Mouse (Mus musculus): ENCODE results near the gene Sdccag8. TPM values are rescaled to one million over a fixed set of nuclear protein-coding genes. Genes with fewer than 3 reads are reported as not detected.

Sdccag8 gene
- polyA plus RNA-seq, 1 experiment from 2014 or later: 25.2 TPM

GRCm38 (mm10) chr1:177004041-177004741 is 189.7 kb downstream of the Sdccag8 start:
- no peak for DNase-seq (ENCODE audit: low spot score)
- H3K9ac ChIP-seq: no peak overlapping the region
- H3K4me3 ChIP-seq (replicated peaks; ENCODE audit: low read length): no peak overlapping the region
- H3K27ac ChIP-seq: peak overlapping the region; percentile 28; the same call in 1 of the 2 replicates
- H3K9me3 ChIP-seq (ENCODE audit: control insufficient read depth, low read length): no peaks in the 10 kb centered on the region
- peaks cover 10% of the 10 kb centered on the region for H3K4me1 ChIP-seq (replicated peaks; ENCODE audit: control insufficient read depth, insufficient read depth, low read length)
- ATAC-seq (ENCODE audit: low FRiP score): peak; percentile 51; the same call in 1 of the 2 replicates
- no peaks in the 10 kb centered on the region for H3K36me3 ChIP-seq (replicated peaks; ENCODE audit: control insufficient read depth, insufficient read depth)
- H3K27me3 ChIP-seq (ENCODE audit: control insufficient read depth, insufficient read depth, low read length): no peaks in the 10 kb centered on the region
- H3K4me2 ChIP-seq (replicated peaks): no peak overlapping the region
- WGBS: 56% methylated on average over 4 of the region's 4 CpGs

DNA sequence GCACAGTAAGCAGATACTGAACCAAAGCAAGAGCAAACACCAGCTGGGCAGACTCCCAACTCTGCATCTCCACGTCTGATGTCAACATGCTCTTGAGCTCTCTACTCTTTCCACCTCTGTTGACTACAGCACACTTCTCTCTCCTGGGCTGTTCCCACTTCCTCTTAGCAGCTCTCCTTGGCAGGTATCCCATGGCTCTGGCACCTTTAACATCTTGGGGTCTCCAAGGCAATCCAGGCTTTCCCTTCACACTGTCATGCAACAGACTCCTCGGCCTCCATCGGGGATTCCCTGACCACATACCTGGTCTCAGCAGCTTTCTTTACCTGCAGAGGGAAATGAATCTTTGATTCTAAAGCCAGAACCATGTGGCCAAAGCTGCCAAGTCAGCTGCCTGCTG is 192.9 kb downstream of the Sdccag8 start:
- Histone ChIP-seq H3K27me3 (ENCODE audit: control insufficient read depth, insufficient read depth, low read length) (no peaks in the 10 kb centered on the region), H3K4me2 (replicated peaks) (no peak overlapping the region), H3K36me3 (replicated peaks; ENCODE audit: control insufficient read depth, insufficient read depth) (no peaks in the 10 kb centered on the region), H3K9ac (no peak overlapping the region), H3K4me1 (replicated peaks; ENCODE audit: control insufficient read depth, insufficient read depth, low read length) (peaks cover 21% of the 10 kb centered on the region), H3K4me3 (replicated peaks; ENCODE audit: low read length) (no peak overlapping the region), H3K9me3 (ENCODE audit: control insufficient read depth, low read length) (no peaks in the 10 kb centered on the region), H3K27ac (no peak overlapping the region)
- ATAC-seq (ENCODE audit: low FRiP score) (no peak), DNase-seq (ENCODE audit: low spot score) (no peak)
- WGBS: 88% methylated on average over 3 of the region's 3 CpGs

GRCm38 (mm10) chr1:177008777-177009176 is 194.3 kb downstream of the Sdccag8 start:
- Histone ChIP-seq H3K36me3 (replicated peaks; ENCODE audit: control insufficient read depth, insufficient read depth) (no peaks in the 10 kb centered on the region), H3K9ac (no peak overlapping the region), H3K4me1 (replicated peaks; ENCODE audit: control insufficient read depth, insufficient read depth, low read length) (peaks cover 21% of the 10 kb centered on the region), H3K4me3 (replicated peaks; ENCODE audit: low read length) (no peak overlapping the region), H3K27ac (no peak overlapping the region), H3K27me3 (ENCODE audit: control insufficient read depth, insufficient read depth, low read length) (no peaks in the 10 kb centered on the region), H3K9me3 (ENCODE audit: control insufficient read depth, low read length) (no peaks in the 10 kb centered on the region), H3K4me2 (replicated peaks) (no peak overlapping the region)
- 93% methylated on average over 1 of the region's 1 CpGs for whole genome bisulfite sequencing
- no peak for DNase-seq (ENCODE audit: low spot score)
- no peak for ATAC-seq (ENCODE audit: low FRiP score)

DNA sequence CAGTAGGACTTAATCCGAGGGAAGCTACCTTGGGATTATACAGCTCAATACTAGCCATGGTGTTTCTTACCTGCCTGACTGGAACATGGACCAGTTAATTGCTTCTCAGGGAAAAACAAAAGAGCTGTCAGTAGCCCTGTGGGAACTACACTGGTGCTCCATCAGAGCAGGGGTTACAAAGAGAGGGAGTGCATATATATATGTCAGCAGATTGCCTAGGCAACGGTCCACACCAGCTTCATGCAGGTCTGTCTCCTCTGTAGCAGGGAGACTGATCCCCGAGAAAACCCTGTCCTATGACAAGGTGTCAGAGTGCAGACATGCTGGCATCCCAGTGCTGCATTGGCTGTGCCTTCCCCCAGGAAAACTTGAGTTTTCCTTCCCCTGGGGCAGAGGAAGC is 195.6 kb downstream of the Sdccag8 start:
- 0 out of 2 replicates have a peak overlapping the region, but pooled peaks have one; percentile 55 for H3K27ac ChIP-seq
- DNase-seq (ENCODE audit: low spot score): no peak

DNA sequence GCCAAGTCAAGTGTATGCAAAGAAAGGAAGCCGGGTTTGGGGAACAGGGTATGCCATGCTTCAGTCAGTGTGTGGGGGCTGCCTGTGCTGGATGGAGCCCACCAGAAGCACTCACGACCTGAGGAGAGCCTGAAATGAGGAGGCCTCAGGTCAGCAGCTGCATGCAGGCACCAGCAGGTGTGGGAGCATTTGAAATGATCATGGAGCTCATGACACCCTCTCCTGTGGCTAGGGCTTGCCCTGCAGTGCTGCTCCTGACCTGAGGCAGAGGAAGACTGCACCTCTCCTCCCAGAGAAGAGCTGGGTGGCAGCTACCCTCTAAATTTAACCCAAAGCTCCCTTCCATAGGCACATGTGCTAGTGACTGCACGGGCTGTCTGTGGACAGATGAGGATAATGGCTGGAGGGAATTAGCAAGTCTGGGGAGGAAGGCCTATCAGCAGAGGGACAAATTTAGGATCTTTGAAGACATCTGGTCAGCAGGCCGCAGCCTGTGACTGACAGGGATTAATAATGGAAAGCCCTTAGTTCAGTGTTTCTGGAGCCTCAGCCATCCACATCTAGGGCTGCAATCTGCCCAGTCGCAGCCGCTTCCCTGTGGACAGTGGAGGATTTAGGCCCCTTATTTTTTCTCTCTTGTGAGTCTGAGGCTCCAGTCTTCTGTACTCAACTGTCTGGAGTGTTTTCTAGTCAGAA is 196.3 kb downstream of the Sdccag8 start:
- ATAC-seq (ENCODE audit: low FRiP score): no peak
- 44% methylated on average over 6 of the region's 6 CpGs for WGBS
- H3K27ac ChIP-seq: peak overlapping the region; percentile 55

More for the DNA sequence above, 195.6 kb downstream of the Sdccag8 start:
- 13% methylated on average over 3 of the region's 3 CpGs for WGBS
- ATAC-seq (ENCODE audit: low FRiP score): no peak
- no peak overlapping the region for H3K9ac ChIP-seq
- H3K27me3 ChIP-seq (ENCODE audit: control insufficient read depth, insufficient read depth, low read length): no peaks in the 10 kb centered on the region
- H3K4me1 ChIP-seq (replicated peaks; ENCODE audit: control insufficient read depth, insufficient read depth, low read length): peaks cover 18% of the 10 kb centered on the region
- no peak overlapping the region for H3K4me3 ChIP-seq (replicated peaks; ENCODE audit: low read length)
- no peaks in the 10 kb centered on the region for H3K9me3 ChIP-seq (ENCODE audit: control insufficient read depth, low read length)
- H3K4me2 ChIP-seq (replicated peaks): no peak overlapping the region
- H3K36me3 ChIP-seq (replicated peaks; ENCODE audit: control insufficient read depth, insufficient read depth): no peaks in the 10 kb centered on the region

DNA sequence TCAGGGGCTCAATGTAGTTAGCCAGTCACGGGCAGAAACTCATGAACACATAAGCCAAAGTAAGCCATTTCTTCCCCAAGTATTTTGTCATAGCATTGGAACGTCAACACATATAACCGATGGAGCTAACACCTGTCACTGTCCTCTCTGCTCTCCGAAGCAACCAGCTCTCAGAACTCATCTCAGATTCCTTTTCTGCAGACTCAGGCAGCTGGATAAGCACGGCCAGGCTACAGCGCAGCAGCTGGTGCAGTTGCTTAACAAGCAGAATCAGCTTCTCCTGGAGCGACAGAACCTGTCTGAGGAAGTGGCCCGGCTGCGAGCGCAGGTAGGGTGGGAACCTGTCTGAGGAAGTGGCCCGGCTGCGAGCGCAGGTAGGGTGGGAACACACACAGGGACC is 197.2 kb downstream of the Sdccag8 start:
- H3K27ac ChIP-seq: no peak overlapping the region; the same call in 1 of the 2 replicates
- no peaks in the 10 kb centered on the region for H3K9me3 ChIP-seq (ENCODE audit: control insufficient read depth, low read length)
- H3K9ac ChIP-seq: no peak overlapping the region

More for the DNA sequence above, 196.3 kb downstream of the Sdccag8 start:
- Histone ChIP-seq H3K9me3 (ENCODE audit: control insufficient read depth, low read length) (no peaks in the 10 kb centered on the region), H3K4me3 (replicated peaks; ENCODE audit: low read length) (no peak overlapping the region), H3K4me2 (replicated peaks) (no peak overlapping the region), H3K9ac (no peak overlapping the region), H3K36me3 (replicated peaks; ENCODE audit: control insufficient read depth, insufficient read depth) (no peaks in the 10 kb centered on the region), H3K4me1 (replicated peaks; ENCODE audit: control insufficient read depth, insufficient read depth, low read length) (peaks cover 21% of the 10 kb centered on the region), H3K27me3 (ENCODE audit: control insufficient read depth, insufficient read depth, low read length) (no peaks in the 10 kb centered on the region)
- DNase-seq (ENCODE audit: low spot score): no peak

GRCm38 (mm10) chr1:177012774-177013173 is 198.3 kb downstream of the Sdccag8 start:
- H3K9ac ChIP-seq: no peak overlapping the region
- H3K4me1 ChIP-seq (replicated peaks; ENCODE audit: control insufficient read depth, insufficient read depth, low read length): peaks cover 21% of the 10 kb centered on the region
- no peaks in the 10 kb centered on the region for H3K36me3 ChIP-seq (replicated peaks; ENCODE audit: control insufficient read depth, insufficient read depth)
- DNase-seq (ENCODE audit: low spot score) (no peak), ATAC-seq (ENCODE audit: low FRiP score) (no peak)
- H3K27me3 ChIP-seq (ENCODE audit: control insufficient read depth, insufficient read depth, low read length): no peaks in the 10 kb centered on the region
- no peaks in the 10 kb centered on the region for H3K9me3 ChIP-seq (ENCODE audit: control insufficient read depth, low read length)
- 30% methylated on average over 3 of the region's 3 CpGs for WGBS
- no peak overlapping the region for H3K4me2 ChIP-seq (replicated peaks)
- H3K4me3 ChIP-seq (replicated peaks; ENCODE audit: low read length): no peak overlapping the region
- no peak overlapping the region for H3K27ac ChIP-seq

More for the DNA sequence above, 197.2 kb downstream of the Sdccag8 start:
- H3K4me2 ChIP-seq (replicated peaks): no peak overlapping the region
- peaks cover 21% of the 10 kb centered on the region for H3K4me1 ChIP-seq (replicated peaks; ENCODE audit: control insufficient read depth, insufficient read depth, low read length)
- H3K4me3 ChIP-seq (replicated peaks; ENCODE audit: low read length): no peak overlapping the region
- H3K27me3 ChIP-seq (ENCODE audit: control insufficient read depth, insufficient read depth, low read length): no peaks in the 10 kb centered on the region
- no peak for ATAC-seq (ENCODE audit: low FRiP score)
- DNase-seq (ENCODE audit: low spot score): no peak
- WGBS: 77% methylated on average over 13 of the region's 13 CpGs
- H3K36me3 ChIP-seq (replicated peaks; ENCODE audit: control insufficient read depth, insufficient read depth): no peaks in the 10 kb centered on the region

DNA sequence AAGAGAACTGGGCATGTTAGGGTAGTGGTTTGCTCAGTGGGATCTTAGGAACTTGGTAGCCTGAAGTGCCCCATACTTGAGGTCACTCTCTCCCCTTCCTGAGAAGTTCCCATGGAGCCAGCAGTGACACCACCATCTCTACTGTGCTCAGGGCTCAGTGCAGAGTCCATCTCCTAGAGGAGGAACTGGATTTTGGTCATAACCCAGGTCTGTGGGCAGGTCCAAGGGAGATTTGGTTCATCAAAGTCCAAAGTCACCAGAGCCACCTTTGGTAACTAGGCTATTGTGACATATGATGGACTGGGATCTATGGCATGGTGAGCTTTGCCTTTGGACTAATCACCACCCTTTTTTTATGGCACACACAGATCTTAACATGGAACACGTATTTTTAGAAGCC is 198.9 kb downstream of the Sdccag8 start:
- WGBS: 90% methylated on average over 1 of the region's 1 CpGs
- H3K4me2 ChIP-seq (replicated peaks): no peak overlapping the region
- no peaks in the 10 kb centered on the region for H3K36me3 ChIP-seq (replicated peaks; ENCODE audit: control insufficient read depth, insufficient read depth)
- H3K4me1 ChIP-seq (replicated peaks; ENCODE audit: control insufficient read depth, insufficient read depth, low read length): peaks cover 21% of the 10 kb centered on the region
- no peak overlapping the region for H3K27ac ChIP-seq
- no peak overlapping the region for H3K4me3 ChIP-seq (replicated peaks; ENCODE audit: low read length)
- no peaks in the 10 kb centered on the region for H3K27me3 ChIP-seq (ENCODE audit: control insufficient read depth, insufficient read depth, low read length)
- no peaks in the 10 kb centered on the region for H3K9me3 ChIP-seq (ENCODE audit: control insufficient read depth, low read length)
- H3K9ac ChIP-seq: no peak overlapping the region
- ATAC-seq (ENCODE audit: low FRiP score): no peak
- no peak for DNase-seq (ENCODE audit: low spot score)

DNA sequence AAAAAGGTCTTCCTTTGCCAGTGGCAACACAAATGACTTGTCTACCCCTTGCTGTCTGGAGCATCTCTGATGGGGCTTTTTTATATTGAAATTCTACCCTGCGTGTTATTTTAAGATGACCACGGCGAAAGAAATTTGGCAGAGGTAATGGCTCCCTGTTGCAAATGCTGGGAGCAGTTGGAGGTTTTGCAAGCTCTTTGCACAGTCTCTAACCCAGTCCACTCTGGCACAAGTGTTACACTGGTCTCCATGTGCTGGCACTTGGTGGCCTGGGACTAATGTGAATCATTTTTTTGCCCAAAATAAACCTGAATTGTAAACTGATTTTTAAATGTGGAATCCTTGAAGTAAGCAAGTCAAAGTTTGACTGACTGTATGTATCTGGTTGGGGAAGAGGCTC is 199.3 kb downstream of the Sdccag8 start:
- Histone ChIP-seq H3K4me2 (replicated peaks) (no peak overlapping the region), H3K27ac (0 out of 2 replicates have a peak overlapping the region, but pooled peaks have one; percentile 49), H3K36me3 (replicated peaks; ENCODE audit: control insufficient read depth, insufficient read depth) (no peaks in the 10 kb centered on the region), H3K27me3 (ENCODE audit: control insufficient read depth, insufficient read depth, low read length) (no peaks in the 10 kb centered on the region), H3K4me1 (replicated peaks; ENCODE audit: control insufficient read depth, insufficient read depth, low read length) (peaks cover 21% of the 10 kb centered on the region), H3K4me3 (replicated peaks; ENCODE audit: low read length) (no peak overlapping the region), H3K9ac (no peak overlapping the region), H3K9me3 (ENCODE audit: control insufficient read depth, low read length) (no peaks in the 10 kb centered on the region)
- DNase-seq (ENCODE audit: low spot score): no peak
- no peak for ATAC-seq (ENCODE audit: low FRiP score)
- WGBS: 85% methylated on average over 3 of the region's 3 CpGs

Measured in hindbrain, embryonic 14.5 days (tissue).